28 mouse cellular contexts compared by ENCODE assay signal in the genomic region with DNA sequence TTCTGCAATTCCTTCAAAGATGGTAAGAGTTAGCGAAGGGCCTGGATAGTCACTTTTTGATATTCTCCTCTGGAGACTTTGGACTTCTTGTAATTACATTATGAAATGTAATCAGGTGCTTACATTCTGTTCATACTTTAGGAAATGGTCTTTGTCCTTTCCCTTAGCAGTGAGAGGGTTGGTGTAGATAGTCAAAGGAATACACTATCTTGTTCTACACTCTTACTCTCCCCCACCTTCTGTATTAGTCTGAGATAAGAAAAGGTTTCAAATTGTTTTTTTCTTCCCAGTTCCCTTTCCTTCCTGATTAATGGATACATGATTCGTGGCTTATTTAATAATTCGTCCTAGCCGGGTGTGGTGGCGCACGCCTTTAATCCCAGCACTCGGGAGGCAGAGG. TPM values are rescaled to one million over a fixed set of nuclear protein-coding genes. Genes with fewer than 3 reads are reported as not detected.
A peak's percentile ranks its signal among the peaks of the same experiment; 100 is the strongest.
DNase-seq lines count a peak whose midpoint lies in the region; ATAC-seq and TF ChIP-seq lines count a peak whose summit lies in the region.
"Had no signal": no experiment of that assay in that cellular context is flagged by ENCODE, and none has a peak within 500 bp of the region (broad histone marks: within the 10 kb centered on the region; RNA-seq: fewer than 3 reads in every experiment).

No protein-coding gene starts in this region.

- TF ChIP-seq CTCF in layer of hippocampus, adult 2 months (conservative IDR thresholded peaks at IDR 0.05): no peak

- H3K9ac ChIP-seq in intestine, embryonic 16.5 days (ENCODE audit: low read depth, low read length): no peak overlapping the region
- H3K9ac ChIP-seq in liver, embryonic 13.5 days: 0 out of 2 replicates have a peak overlapping the region, but pooled peaks have one; percentile 19
- H3K9ac ChIP-seq: hindbrain, embryonic 15.5 days; limb, embryonic 15.5 days; lung, embryonic 15.5 days had no signal

- no peaks in the 10 kb centered on the region for H3K36me3 ChIP-seq in intestine, embryonic 16.5 days (ENCODE audit: control insufficient read depth, insufficient read depth, low read length)
- H3K36me3 ChIP-seq in liver, embryonic 13.5 days: no peaks in the 10 kb centered on the region
- H3K36me3 ChIP-seq: hindbrain, embryonic 15.5 days; limb, embryonic 10.5 days; limb, embryonic 15.5 days; lung, embryonic 15.5 days had no signal

- DNase-seq in layer of hippocampus, adult 2 months (ENCODE audit: low spot score in 2 of 2): no peak
- DNase-seq in layer of hippocampus, postnatal 36 days: no peak
- no peak for DNase-seq in liver, embryonic 13.5 days
- no peak for DNase-seq in right cerebral cortex, adult 18-20 months
- DNase-seq in layer of hippocampus, postnatal 10 days (ENCODE audit: low spot score in 2 of 2): no peak
- DNase-seq: adrenal gland, adult 8-10 months; B cell, adult 2 months; cerebellum, adult 2 months; cerebellum, postnatal 14 days; gastrocnemius, postnatal 14 days; heart, postnatal 10 days; kidney, postnatal 14 days; lung, postnatal 4 days; midbrain, embryonic 14.5 days; right cerebral cortex, postnatal 4 days; thymus, adult 2 months; thymus, postnatal 36 days had no signal

- no peak overlapping the region for H3K4me3 ChIP-seq in layer of hippocampus, adult 2 months
- H3K4me3 ChIP-seq in intestine, embryonic 16.5 days (ENCODE audit: low read length): no peak overlapping the region
- no peak overlapping the region for H3K4me3 ChIP-seq in liver, embryonic 13.5 days (replicated peaks)
- H3K4me3 ChIP-seq: erythroblast, embryonic 14.5 days; hindbrain, embryonic 15.5 days; limb, embryonic 10.5 days; limb, embryonic 15.5 days; lung, embryonic 15.5 days had no signal

- peak; percentile 66 for ATAC-seq in intestine, embryonic 16.5 days
- peak; percentile 64 for ATAC-seq in liver, embryonic 13.5 days (ENCODE audit: low read depth)
- peak; percentile 54 for ATAC-seq in megakaryocyte progenitor cell, adult 5-6 weeks (replicated peaks; ENCODE audit: poor library complexity)
- ATAC-seq: activated CD4-positive, CD25-positive, alpha-beta regulatory T cell, adult 4 months; forebrain, embryonic 16.5 days; inflammation-experienced regulatory T-cells, adult 6 months had no signal

- no peaks in the 10 kb centered on the region for H3K27me3 ChIP-seq in intestine, embryonic 16.5 days (replicated peaks; ENCODE audit: control insufficient read depth, insufficient read depth, low read length)
- H3K27me3 ChIP-seq in liver, embryonic 13.5 days: no peaks in the 10 kb centered on the region
- H3K27me3 ChIP-seq: hindbrain, embryonic 15.5 days; limb, embryonic 15.5 days; lung, embryonic 15.5 days had no signal

- no peaks in the 10 kb centered on the region for H3K9me3 ChIP-seq in intestine, embryonic 16.5 days (ENCODE audit: control insufficient read depth, low read length)
- H3K9me3 ChIP-seq in liver, embryonic 13.5 days (replicated peaks): no peaks in the 10 kb centered on the region
- H3K9me3 ChIP-seq: hindbrain, embryonic 15.5 days; limb, embryonic 10.5 days; limb, embryonic 15.5 days; lung, embryonic 15.5 days had no signal

- WGBS in intestine, embryonic 16.5 days: 85% methylated on average over 7 of the region's 7 CpGs
- WGBS in liver, embryonic 13.5 days (ENCODE audit: insufficient replicate concordance): 54% methylated on average over 7 of the region's 7 CpGs

- peaks cover 51% of the 10 kb centered on the region for H3K4me1 ChIP-seq in intestine, embryonic 16.5 days (ENCODE audit: control insufficient read depth, insufficient read depth, low read length)
- peaks cover 85% of the 10 kb centered on the region for H3K4me1 ChIP-seq in liver, embryonic 13.5 days (replicated peaks)
- H3K4me1 ChIP-seq: hindbrain, embryonic 15.5 days; limb, embryonic 10.5 days had no signal

- no peak overlapping the region for H3K4me2 ChIP-seq in intestine, embryonic 16.5 days (ENCODE audit: low read depth, low read length)
- H3K4me2 ChIP-seq in liver, embryonic 13.5 days: no peak overlapping the region
- H3K4me2 ChIP-seq: heart, embryonic 11.5 days; hindbrain, embryonic 15.5 days; limb, embryonic 15.5 days; lung, embryonic 15.5 days had no signal

- peak overlapping the region; percentile 85 for H3K27ac ChIP-seq in layer of hippocampus, adult 2 months
- no peak overlapping the region for H3K27ac ChIP-seq in intestine, embryonic 16.5 days (ENCODE audit: low read length)
- H3K27ac ChIP-seq in liver, embryonic 13.5 days: no peak overlapping the region; the same call in 1 of the 2 replicates
- H3K27ac ChIP-seq: limb, embryonic 10.5 days; limb, embryonic 15.5 days had no signal

RNA-seq across cellular contexts. Expression of a gene that starts 32.2 kb away (rescaled TPM):
- 10 to 100 TPM; 71.6 to 72.1 TPM for total RNA-seq in layer of hippocampus, adult 2 months (2021)
- 10 to 100 TPM; 66.7 to 70.2 TPM for total RNA-seq in layer of hippocampus, postnatal 36 days (2021)
- 16.4 and 20.0 TPM in 2 replicates for polyA plus RNA-seq in intestine, embryonic 16.5 days (2015; fragmentation: Nextera tagmentation; extraction: Ambion mirVana)
- polyA plus RNA-seq in liver, embryonic 13.5 days (2015; fragmentation: Nextera tagmentation; extraction: Ambion mirVana): 9.4 and 11.6 TPM in 2 replicates
- 12.8 and 14.5 TPM in 2 replicates for total RNA-seq in megakaryocyte progenitor cell, adult 5-6 weeks (2015)
- 15.9 and 19.4 TPM in 2 replicates for total RNA-seq in megakaryocyte progenitor cell, adult 5-6 weeks (2017)
- total RNA-seq in layer of hippocampus, postnatal 10 days (2021): 10 to 100 TPM; 36.3 to 36.5 TPM
